Mouse (Mus musculus) megakaryocyte, embryonic 14.5 days (primary cell): ENCODE results near the gene Slc25a23.

Experiments used
- FLI1 ChIP-seq: IDR thresholded peaks from 2 replicates; pipeline ENCODE4 v1.6.1; 2012; ENCODE audit warnings: low read length, inconsistent platforms, mixed read lengths
- GATA1 ChIP-seq: IDR thresholded peaks from 3 replicates; pipeline ENCODE4 v1.6.1; 2012; ENCODE audit warnings: mixed read lengths, low read length, inconsistent platforms, borderline replicate concordance

DNA sequence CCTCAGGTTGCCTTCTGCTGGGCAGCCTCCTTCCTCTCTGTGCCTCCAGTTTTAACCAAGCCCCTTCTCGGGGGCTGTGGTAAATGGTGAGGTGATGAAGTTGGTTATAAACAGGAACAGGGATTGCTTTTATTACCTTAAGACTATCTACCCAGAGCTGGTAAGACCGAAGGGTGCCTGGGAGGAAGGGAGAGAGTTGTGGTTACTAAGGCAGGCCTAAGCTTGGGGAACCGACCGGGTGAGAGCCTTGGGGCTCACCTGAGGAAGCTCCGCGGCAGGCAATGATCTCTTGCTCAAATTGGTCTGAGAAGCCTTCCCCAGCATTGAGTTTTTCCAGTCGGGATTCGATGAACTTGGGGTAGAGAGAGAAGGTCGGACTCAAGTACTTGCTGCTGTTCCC lies 10.6 kb upstream of the Slc25a23 start:
- TF ChIP-seq GATA1 (no peak), FLI1 (no peak)
